Mouse (Mus musculus): ENCODE data around the gene Olfr299. TPM values are rescaled to one million over a fixed set of nuclear protein-coding genes. Genes with fewer than 3 reads are reported as not detected.

The Olfr299 gene
- not detected for polyA plus RNA-seq (2015; fragmentation: Illumina TruSeq; extraction: RNeasy Lipid Tissue Mini Kit (QIAGEN cat#74804); ENCODE audit: insufficient read depth, low read depth, low replicate concordance)

DNA sequence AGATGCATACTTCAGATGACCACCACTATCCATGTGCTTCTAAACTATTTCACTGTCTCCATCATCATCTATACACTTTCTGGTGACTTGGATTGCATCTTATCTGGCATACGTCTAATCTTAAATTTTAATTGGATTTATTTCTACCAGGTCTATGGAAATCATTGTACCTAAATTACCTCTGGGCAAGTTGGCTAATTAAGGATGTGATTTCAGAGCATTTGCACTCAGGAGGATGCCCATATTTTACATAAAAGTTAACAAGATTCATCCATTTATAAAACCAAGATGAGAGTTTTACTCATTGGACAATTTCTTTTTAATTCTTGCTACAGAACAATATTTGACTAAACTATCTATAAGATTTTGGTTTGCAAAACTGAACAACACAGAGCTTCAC, at the start of gene Olfr299:
TSS of gene Olfr299 (plus strand) at position 301 of the 400 bp plus-strand sequence.

DNA sequence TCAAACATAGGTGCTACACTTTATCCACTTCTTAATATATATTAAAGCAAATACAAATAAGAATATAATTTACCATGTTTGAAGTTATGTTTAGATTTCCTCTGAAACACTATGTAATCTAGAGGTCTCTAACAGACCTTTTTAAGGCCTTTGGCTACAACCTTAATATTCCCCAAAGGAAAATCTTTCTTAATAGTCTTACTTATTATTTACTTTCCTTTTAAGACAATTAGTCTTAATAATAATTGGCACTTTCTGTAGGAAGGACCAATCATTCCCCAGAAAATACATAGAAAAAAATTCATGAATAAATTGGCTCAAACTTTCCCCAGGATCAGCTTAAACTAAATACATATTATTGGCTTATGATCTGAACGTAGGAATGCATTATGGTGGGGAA, 32.7 kb downstream of the Olfr299 start, which contains the start of gene Olfr298:
TSS of gene Olfr298 (minus strand) at position 101 of the 400 bp plus-strand sequence.

Other genes starting within 250 kb of the Olfr299 start
- not detected for gene Vmn2r76, start 213.6 kb upstream of the Olfr299 start, polyA plus RNA-seq (2015; fragmentation: Illumina TruSeq; extraction: RNeasy Lipid Tissue Mini Kit (QIAGEN cat#74804); ENCODE audit: insufficient read depth, low read depth, low replicate concordance)
- not detected for gene Olfr310, start 182.7 kb upstream of the Olfr299 start, polyA plus RNA-seq (2015; fragmentation: Illumina TruSeq; extraction: RNeasy Lipid Tissue Mini Kit (QIAGEN cat#74804); ENCODE audit: insufficient read depth, low read depth, low replicate concordance)
- gene Olfr309, start 146.2 kb upstream of the Olfr299 start, polyA plus RNA-seq (2015; fragmentation: Illumina TruSeq; extraction: RNeasy Lipid Tissue Mini Kit (QIAGEN cat#74804); ENCODE audit: insufficient read depth, low read depth, low replicate concordance), result not detected
- not detected for gene Olfr308, start 134.3 kb upstream of the Olfr299 start, polyA plus RNA-seq (2015; fragmentation: Illumina TruSeq; extraction: RNeasy Lipid Tissue Mini Kit (QIAGEN cat#74804); ENCODE audit: insufficient read depth, low read depth, low replicate concordance)
- not detected for gene Olfr307, start 122.3 kb upstream of the Olfr299 start, polyA plus RNA-seq (2015; fragmentation: Illumina TruSeq; extraction: RNeasy Lipid Tissue Mini Kit (QIAGEN cat#74804); ENCODE audit: insufficient read depth, low read depth, low replicate concordance)
- gene Olfr305, start 93.0 kb upstream of the Olfr299 start, polyA plus RNA-seq (2015; fragmentation: Illumina TruSeq; extraction: RNeasy Lipid Tissue Mini Kit (QIAGEN cat#74804); ENCODE audit: insufficient read depth, low read depth, low replicate concordance), result not detected
- gene Olfr304, start 73.3 kb upstream of the Olfr299 start, polyA plus RNA-seq (2015; fragmentation: Illumina TruSeq; extraction: RNeasy Lipid Tissue Mini Kit (QIAGEN cat#74804); ENCODE audit: insufficient read depth, low read depth, low replicate concordance), result not detected
- gene Olfr303, start 62.1 kb upstream of the Olfr299 start, polyA plus RNA-seq (2015; fragmentation: Illumina TruSeq; extraction: RNeasy Lipid Tissue Mini Kit (QIAGEN cat#74804); ENCODE audit: insufficient read depth, low read depth, low replicate concordance), result not detected
- not detected for gene Olfr301, start 56.1 kb upstream of the Olfr299 start, polyA plus RNA-seq (2015; fragmentation: Illumina TruSeq; extraction: RNeasy Lipid Tissue Mini Kit (QIAGEN cat#74804); ENCODE audit: insufficient read depth, low read depth, low replicate concordance)
- gene Olfr298, start 32.6 kb downstream of the Olfr299 start, polyA plus RNA-seq (2015; fragmentation: Illumina TruSeq; extraction: RNeasy Lipid Tissue Mini Kit (QIAGEN cat#74804); ENCODE audit: insufficient read depth, low read depth, low replicate concordance), result not detected
- not detected for gene Olfr297, start 60.0 kb downstream of the Olfr299 start, polyA plus RNA-seq (2015; fragmentation: Illumina TruSeq; extraction: RNeasy Lipid Tissue Mini Kit (QIAGEN cat#74804); ENCODE audit: insufficient read depth, low read depth, low replicate concordance)
- not detected for gene Olfr295, start 123.9 kb downstream of the Olfr299 start, polyA plus RNA-seq (2015; fragmentation: Illumina TruSeq; extraction: RNeasy Lipid Tissue Mini Kit (QIAGEN cat#74804); ENCODE audit: insufficient read depth, low read depth, low replicate concordance)
- gene Olfr294, start 156.7 kb downstream of the Olfr299 start, polyA plus RNA-seq (2015; fragmentation: Illumina TruSeq; extraction: RNeasy Lipid Tissue Mini Kit (QIAGEN cat#74804); ENCODE audit: insufficient read depth, low read depth, low replicate concordance), result not detected
- not detected for gene Olfr293, start 189.1 kb downstream of the Olfr299 start, polyA plus RNA-seq (2015; fragmentation: Illumina TruSeq; extraction: RNeasy Lipid Tissue Mini Kit (QIAGEN cat#74804); ENCODE audit: insufficient read depth, low read depth, low replicate concordance)
- gene Olfr292, start 228.4 kb downstream of the Olfr299 start, polyA plus RNA-seq (2015; fragmentation: Illumina TruSeq; extraction: RNeasy Lipid Tissue Mini Kit (QIAGEN cat#74804); ENCODE audit: insufficient read depth, low read depth, low replicate concordance), result not detected